Mouse (Mus musculus) cerebellum, adult 9-11 months (tissue): ENCODE data around the gene Cnot2.
"Not testable (repeated sequence)": the region's sequence is repeated elsewhere in the genome, so short reads cannot be mapped to it uniquely, and the experiment has no call there.

Experiments used
- DNase-seq: peaks from one replicate; pipeline ENCODE4 v3.0.0; 2022

The Cnot2 gene

GRCm38 (mm10) chr10:116581369-116581718 lies at the start of gene Cnot2:
TSS of gene Cnot2 (minus strand) at chr10:116581511.
- DNase-seq = peak; percentile 94

DNA sequence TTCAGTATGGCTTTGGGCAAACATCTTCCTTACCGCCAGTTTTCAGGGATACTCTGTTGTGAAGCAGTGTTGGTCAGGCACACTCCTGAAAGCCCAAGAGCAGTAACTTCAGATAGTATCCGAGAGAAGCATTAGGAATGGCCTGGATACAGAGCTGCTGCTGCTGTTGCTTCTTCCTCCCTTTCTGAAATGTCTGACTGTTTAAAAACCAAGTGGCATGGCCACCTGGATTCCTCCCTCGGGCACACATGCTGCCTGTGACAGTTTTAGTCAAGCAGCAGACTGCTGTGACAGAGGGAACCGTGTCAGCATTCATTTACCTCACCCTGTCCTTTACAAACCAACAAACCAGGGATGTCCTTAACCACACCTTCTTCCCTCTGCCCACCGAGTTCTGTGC lies 47.6 kb upstream of the Cnot2 start:
- no peak for DNase-seq

- DNase-seq = no peak
Measured at GRCm38 (mm10) chr10:116626009-116626408, 44.7 kb upstream of the Cnot2 start.

DNA sequence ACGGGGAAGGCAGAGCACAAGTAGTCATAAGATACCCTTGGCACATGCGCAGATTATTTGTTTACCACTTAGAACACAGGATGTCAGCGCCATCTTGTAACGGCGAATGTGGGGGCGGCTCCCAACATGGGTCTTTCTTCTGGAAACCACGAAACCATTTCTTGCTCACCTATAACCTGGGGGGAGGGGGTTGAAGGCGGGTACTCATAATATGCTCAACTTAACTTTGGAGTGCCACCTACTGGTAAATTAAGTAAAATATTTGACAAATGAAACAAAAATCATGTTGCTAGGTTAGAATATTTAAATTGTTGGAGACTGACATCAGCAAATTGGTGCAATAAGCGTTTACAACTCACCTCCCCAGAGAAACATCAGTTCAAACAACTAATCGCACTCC lies 31.9 kb upstream of the Cnot2 start:
- DNase-seq = not testable (repeated sequence)

- no peak for DNase-seq
Measured at GRCm38 (mm10) chr10:116604905-116605162, 23.5 kb upstream of the Cnot2 start.

- DNase-seq = no peak
Measured at GRCm38 (mm10) chr10:116604081-116604904, 23.0 kb upstream of the Cnot2 start.

- DNase-seq = peak; percentile 83
Measured at GRCm38 (mm10) chr10:116599056-116599850, 17.9 kb upstream of the Cnot2 start.

DNA sequence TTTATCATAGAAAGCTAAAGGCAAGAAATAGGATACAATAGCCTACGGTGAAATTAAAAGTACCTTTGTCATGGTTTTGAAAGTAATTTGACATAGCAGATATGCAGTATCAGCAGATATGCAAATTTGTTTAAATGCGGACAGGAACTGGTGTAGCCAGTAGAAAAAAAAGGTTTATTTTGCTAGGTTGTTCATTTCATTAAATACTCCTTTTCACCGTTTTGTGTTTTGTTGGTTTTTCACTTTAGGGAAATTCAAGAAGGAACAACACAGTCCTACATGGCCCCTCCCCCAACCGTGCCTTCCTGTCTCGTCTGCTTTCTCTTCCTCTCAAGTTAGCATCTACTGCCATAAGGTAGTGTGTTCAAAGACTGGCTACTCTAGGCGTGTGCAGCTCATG lies 1.4 kb upstream of the Cnot2 start:
- no peak for DNase-seq

GRCm38 (mm10) chr10:116581719-116582481 lies 589 bp upstream of the Cnot2 start:
- peak; percentile 68 for DNase-seq

GRCm38 (mm10) chr10:116580591-116581358 lies 536 bp downstream of the Cnot2 start:
- DNase-seq = peak; percentile 56

- no peak for DNase-seq
Measured at GRCm38 (mm10) chr10:116579478-116579877, 1.8 kb downstream of the Cnot2 start.

- DNase-seq = no peak
Measured at GRCm38 (mm10) chr10:116578375-116578774, 2.9 kb downstream of the Cnot2 start.

GRCm38 (mm10) chr10:116577181-116577580 lies 4.1 kb downstream of the Cnot2 start:
- no peak for DNase-seq

- not testable (repeated sequence) for DNase-seq
Measured at GRCm38 (mm10) chr10:116576071-116576470, 5.2 kb downstream of the Cnot2 start.

GRCm38 (mm10) chr10:116570526-116570925 lies 10.8 kb downstream of the Cnot2 start:
- no peak for DNase-seq

GRCm38 (mm10) chr10:116568539-116568938 lies 12.8 kb downstream of the Cnot2 start:
- DNase-seq = peak; percentile 69

GRCm38 (mm10) chr10:116567491-116568405 lies 13.6 kb downstream of the Cnot2 start:
- DNase-seq = peak; percentile 52

DNA sequence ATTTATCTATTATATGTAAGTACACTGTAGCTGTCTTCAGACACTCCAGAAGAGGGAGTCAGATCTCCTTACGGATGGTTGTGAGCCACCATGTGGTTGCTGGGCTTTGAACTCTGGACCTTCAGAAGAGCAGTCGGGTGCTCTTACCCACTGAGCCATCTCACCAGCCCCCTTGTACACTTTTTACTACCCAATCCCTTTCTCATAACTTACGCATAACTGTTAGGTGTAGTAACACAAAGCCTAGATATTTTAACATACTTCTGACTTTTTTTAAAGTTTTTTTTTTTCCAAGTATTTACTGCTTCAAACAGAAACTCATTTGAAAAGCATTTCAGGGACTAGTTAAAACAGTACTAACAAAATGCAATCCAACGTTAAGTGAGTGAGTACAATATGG lies 14.8 kb downstream of the Cnot2 start:
- DNase-seq = not testable (repeated sequence)

- DNase-seq = no peak
Measured at GRCm38 (mm10) chr10:116564828-116565602, 16.3 kb downstream of the Cnot2 start.

- no peak for DNase-seq
Measured at GRCm38 (mm10) chr10:116562731-116563480, 18.4 kb downstream of the Cnot2 start.
